Mouse (Mus musculus): ENCODE data around the gene Tmem38a.

GRCm38 (mm10) chr8:72577941-72578340 lies 6.1 kb downstream of the Tmem38a start:
- TF ChIP-seq POLR2A (IDR thresholded peaks at IDR 0.05; ENCODE audit: control insufficient read depth in 1 of 2, insufficient read depth in 1 of 2, low read depth in 1 of 2, low read length in 2 of 2, poor library complexity in 1 of 2) (no peak), USF1 (IDR thresholded peaks at IDR 0.05; ENCODE audit: low read depth, low read length) (no peak), TBP (IDR thresholded peaks at IDR 0.05; ENCODE audit: low read depth, low read length) (no peak), TCF12 (IDR thresholded peaks at IDR 0.05; ENCODE audit: low read depth, low read length) (no peak), CTCF (IDR thresholded peaks at IDR 0.05 in 2 of 3, conservative IDR thresholded peaks at IDR 0.05 in 1 of 3; ENCODE audit: control insufficient read depth in 1 of 3, insufficient read depth in 1 of 3, low read depth in 2 of 3, low read length in 3 of 3, poor library complexity in 1 of 3, severe bottlenecking in 1 of 3) (no peak), EP300 (IDR thresholded peaks at IDR 0.05; ENCODE audit: low read depth in 1 of 2, low read length in 2 of 2) (no peak), MEF2A (IDR thresholded peaks at IDR 0.05; ENCODE audit: extremely low read depth, insufficient replicate concordance, low read depth, low read length, poor library complexity, severe bottlenecking) (no peak), ZNF384 (IDR thresholded peaks at IDR 0.05; ENCODE audit: low read depth, low read length) (no peak), ELF1 (IDR thresholded peaks at IDR 0.05; ENCODE audit: low read depth, low read length) (no peak), RAD21 (IDR thresholded peaks at IDR 0.05; ENCODE audit: low read depth, low read length) (no peak), MAZ (IDR thresholded peaks at IDR 0.05; ENCODE audit: low read depth, low read length) (no peak), MAX (IDR thresholded peaks at IDR 0.05; ENCODE audit: low read length) (no peak), SIN3A (IDR thresholded peaks at IDR 0.05; ENCODE audit: low read length) (no peak), CHD1 (IDR thresholded peaks at IDR 0.05; ENCODE audit: low read depth, low read length) (no peak)

Measured in MEL (cell line).